Mouse (Mus musculus) urinary bladder, adult 2 months (tissue): ENCODE results near the gene Fermt2. TPM values are rescaled to one million over a fixed set of nuclear protein-coding genes. Genes with fewer than 3 reads are reported as not detected.

Experiments used
- DNase-seq: peaks from one replicate; pipeline ENCODE4 v3.0.0; 2022; ENCODE audit warnings: low spot score
- polyA plus RNA-seq: library from polyadenylated mRNA; depleted of rRNA; stranded (reverse); fragments of >200 nt; gene quantifications from 2 replicates; pipeline ENCODE4 v1.2.3, GENCODE M21; 2012; rRNA removed

Gene Fermt2
- polyA plus RNA-seq, 1 experiment: 304 TPM

GRCm38 (mm10) chr14:45438931-45439275 is 91.0 kb downstream of the Fermt2 start:
- DNase-seq: no peak

- DNase-seq: no peak
These were observed 91.5 kb downstream of the Fermt2 start for GRCm38 (mm10) chr14:45438250-45438930.

- no peak for DNase-seq
These were observed 95.7 kb downstream of the Fermt2 start for GRCm38 (mm10) chr14:45434220-45434619.

GRCm38 (mm10) chr14:45432003-45432402 is 97.9 kb downstream of the Fermt2 start:
- no peak for DNase-seq

GRCm38 (mm10) chr14:45430066-45430842 is 99.7 kb downstream of the Fermt2 start:
- DNase-seq: no peak

- no peak for DNase-seq
These were observed 106.7 kb downstream of the Fermt2 start for GRCm38 (mm10) chr14:45423220-45423619.

GRCm38 (mm10) chr14:45422371-45422770 is 107.5 kb downstream of the Fermt2 start:
- no peak for DNase-seq

GRCm38 (mm10) chr14:45419323-45419722 is 110.6 kb downstream of the Fermt2 start:
- DNase-seq: no peak

- DNase-seq: no peak
These were observed 111.4 kb downstream of the Fermt2 start for GRCm38 (mm10) chr14:45418553-45418952.

- DNase-seq: no peak
These were observed 113.7 kb downstream of the Fermt2 start for GRCm38 (mm10) chr14:45416265-45416664.

Other genes with a start within 250 kb of the Fermt2 start
- gene Ero1l, start 211.3 kb downstream of the Fermt2 start, polyA plus RNA-seq: 24.0 and 28.2 TPM in 2 replicates
- 99.6 and 102 TPM in 2 replicates for gene Psmc6, start 200.3 kb downstream of the Fermt2 start, polyA plus RNA-seq
- 15.6 and 16.3 TPM in 2 replicates for gene Styx, start 179.0 kb downstream of the Fermt2 start, polyA plus RNA-seq
- 13.1 and 15.8 TPM in 2 replicates for gene Gnpnat1, start 125.2 kb downstream of the Fermt2 start, polyA plus RNA-seq
- 21.5 and 22.3 TPM in 2 replicates for gene Ddhd1, start 128.0 kb upstream of the Fermt2 start, polyA plus RNA-seq